Mouse (Mus musculus) adrenal gland, postnatal 10 days (tissue): ENCODE measurements around the gene Vmn2r120. TPM values are rescaled to one million over a fixed set of nuclear protein-coding genes. Genes with fewer than 3 reads are reported as not detected.
"Not testable (repeated sequence)": the region's sequence is repeated elsewhere in the genome, so short reads cannot be mapped to it uniquely, and the experiment has no call there.

Source experiments
- DNase-seq: peaks from one replicate; pipeline ENCODE4 v3.0.0; 2021; ENCODE audit warnings: mixed read lengths
- long read RNA-seq, 2 experiments: library from polyadenylated mRNA; stranded (forward); transcript quantifications; one replicate each; pipeline ENCODE4 v2.0.0; 2021
- total RNA-seq, 2 experiments: library from RNA; stranded (reverse); gene quantifications; 2 replicates each; pipeline ENCODE4 v1.2.3; 2021

The Vmn2r120 gene
- not detected for total RNA-seq
- long read RNA-seq, experiment 1: 0 reads
- long read RNA-seq, experiment 2: 0 reads

DNA sequence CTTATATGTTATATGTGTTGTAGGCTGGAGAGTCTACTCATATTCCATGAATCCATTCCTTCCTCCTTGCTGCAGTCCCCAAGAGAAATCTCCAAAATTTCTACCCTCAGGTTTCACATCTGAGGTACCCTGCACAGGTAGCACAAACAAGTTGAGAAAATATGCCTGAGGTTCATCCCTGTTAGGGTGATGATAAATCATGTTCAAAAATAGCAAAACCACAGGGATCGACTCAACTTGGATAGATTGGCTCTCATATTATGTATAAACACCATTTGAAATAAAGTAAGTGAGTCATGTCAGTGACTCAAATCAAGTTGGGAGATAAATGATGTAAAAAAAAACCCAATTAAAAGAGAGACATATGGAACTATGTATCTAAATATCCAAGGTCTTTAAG lies at the start of gene Vmn2r120:
Vmn2r120 (minus strand) TSS at position 101 of the 400 bp plus-strand sequence.
- DNase-seq: no peak

DNA sequence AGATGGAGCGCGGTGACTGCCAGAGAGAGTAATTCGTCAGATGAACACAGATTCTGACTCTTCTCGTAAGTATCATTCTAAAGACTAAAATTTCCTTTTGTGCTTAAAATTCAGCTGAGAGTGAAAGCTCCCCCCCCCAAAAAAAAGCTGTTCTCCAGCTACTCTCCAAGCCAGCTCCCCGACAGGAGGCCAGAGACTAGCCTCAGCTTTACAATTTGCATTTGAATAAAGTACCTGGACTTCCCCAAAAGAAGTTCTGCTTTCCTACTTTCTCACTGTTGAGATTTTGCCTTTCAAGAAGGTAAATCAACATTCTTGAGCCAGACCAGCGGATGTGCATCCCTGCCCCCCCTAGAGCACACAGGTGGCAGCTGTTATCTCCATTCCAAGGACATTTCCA lies 42.0 kb upstream of the Vmn2r120 start:
- DNase-seq: not testable (repeated sequence)

DNA sequence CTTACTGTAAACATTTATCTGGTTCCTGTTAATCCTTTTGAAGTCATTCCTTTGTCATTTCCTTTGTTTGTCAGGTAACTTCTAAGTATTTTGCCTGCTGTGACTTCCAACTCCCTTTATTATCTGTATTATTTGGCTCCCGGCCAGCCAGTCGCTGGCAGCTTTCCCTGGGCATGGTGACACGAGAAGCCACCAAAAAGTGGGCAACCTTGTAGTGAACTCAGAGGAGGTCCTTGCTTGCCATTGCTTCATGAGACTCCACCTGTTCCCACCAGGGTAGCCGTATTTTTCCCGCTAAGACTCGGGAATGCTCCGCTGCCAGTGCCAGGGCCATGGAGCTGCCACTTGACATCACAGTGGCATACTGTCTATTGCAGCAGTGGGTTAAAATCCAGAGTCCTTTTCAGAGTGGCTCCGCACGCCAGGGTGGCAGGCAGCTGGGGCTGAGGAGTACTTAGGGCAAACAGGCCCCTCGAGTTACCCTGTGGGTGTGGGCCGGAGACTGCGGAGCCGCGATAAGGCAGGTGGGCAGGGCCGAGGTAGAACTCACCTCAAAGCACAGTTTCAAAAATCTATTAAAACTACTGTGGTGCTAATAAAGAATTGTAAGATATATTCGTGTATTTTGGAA lies 28.9 kb upstream of the Vmn2r120 start:
- DNase-seq: no peak

Other genes with a start within 250 kb of the Vmn2r120 start
- 1 to 10 TPM; 5.7 to 6.7 TPM for gene Adgre1, start 186.8 kb downstream of the Vmn2r120 start, total RNA-seq
- gene Gm21834, start 196.7 kb upstream of the Vmn2r120 start, total RNA-seq: not detected
- gene Cntnap5c, start 224.1 kb upstream of the Vmn2r120 start, total RNA-seq: not detected